Mouse (Mus musculus): Measurements from ENCODE around the gene Myzap.
"Not testable (repeated sequence)": the region's sequence is repeated elsewhere in the genome, so short reads cannot be mapped to it uniquely, and the experiment has no call there.

Myzap gene

GRCm38 (mm10) chr9:71496637-71497036 lies 95.5 kb downstream of the Myzap start:
- TF ChIP-seq NANOG (IDR thresholded peaks at IDR 0.05; ENCODE audit: borderline replicate concordance, low read length): no peak
- TF ChIP-seq CTCF (conservative IDR thresholded peaks at IDR 0.05; ENCODE audit: low read length): no peak
- TF ChIP-seq POU5F1 (IDR thresholded peaks at IDR 0.05; ENCODE audit: borderline replicate concordance, low read length): no peak
- no peaks in the 10 kb centered on the region for H3K36me3 ChIP-seq (ENCODE audit: insufficient read depth, low read length)
- H3K27me3 ChIP-seq (ENCODE audit: insufficient read depth, low read length): no peaks in the 10 kb centered on the region
- H3K4me1 ChIP-seq (replicated peaks; ENCODE audit: low read depth, low read length): peaks cover 60% of the 10 kb centered on the region
- no peak overlapping the region for H3K4me3 ChIP-seq (replicated peaks; ENCODE audit: low read length)
- H3K9me3 ChIP-seq (ENCODE audit: low read length): no peaks in the 10 kb centered on the region

- Histone ChIP-seq H3K9me3 (ENCODE audit: low read length) (peaks cover 16% of the 10 kb centered on the region), H3K4me3 (replicated peaks; ENCODE audit: low read length) (no peak overlapping the region), H3K36me3 (ENCODE audit: insufficient read depth, low read length) (no peaks in the 10 kb centered on the region), H3K4me1 (replicated peaks; ENCODE audit: low read depth, low read length) (peaks cover 56% of the 10 kb centered on the region), H3K27me3 (ENCODE audit: insufficient read depth, low read length) (no peaks in the 10 kb centered on the region)
- no peak for TF ChIP-seq CTCF (conservative IDR thresholded peaks at IDR 0.05; ENCODE audit: low read length)
- TF ChIP-seq POU5F1 (IDR thresholded peaks at IDR 0.05; ENCODE audit: borderline replicate concordance, low read length): no peak
- no peak for TF ChIP-seq NANOG (IDR thresholded peaks at IDR 0.05; ENCODE audit: borderline replicate concordance, low read length)
These were observed 98.4 kb downstream of the Myzap start for GRCm38 (mm10) chr9:71493771-71494170.

GRCm38 (mm10) chr9:71492296-71493025 lies 99.7 kb downstream of the Myzap start:
- 0 out of 2 replicates have a peak overlapping the region, but pooled peaks have one; percentile 29 for H3K4me3 ChIP-seq (replicated peaks; ENCODE audit: low read length)
- H3K27me3 ChIP-seq (ENCODE audit: insufficient read depth, low read length): no peaks in the 10 kb centered on the region
- no peak for TF ChIP-seq CTCF (conservative IDR thresholded peaks at IDR 0.05; ENCODE audit: low read length)
- no peak for TF ChIP-seq POU5F1 (IDR thresholded peaks at IDR 0.05; ENCODE audit: borderline replicate concordance, low read length)
- TF ChIP-seq NANOG (IDR thresholded peaks at IDR 0.05; ENCODE audit: borderline replicate concordance, low read length): no peak
- H3K9me3 ChIP-seq (ENCODE audit: low read length): peaks cover 27% of the 10 kb centered on the region
- H3K36me3 ChIP-seq (ENCODE audit: insufficient read depth, low read length): no peaks in the 10 kb centered on the region
- H3K4me1 ChIP-seq (replicated peaks; ENCODE audit: low read depth, low read length): peaks cover 55% of the 10 kb centered on the region

- Histone ChIP-seq H3K36me3 (ENCODE audit: insufficient read depth, low read length) (no peaks in the 10 kb centered on the region), H3K27me3 (ENCODE audit: insufficient read depth, low read length) (no peaks in the 10 kb centered on the region), H3K4me3 (replicated peaks; ENCODE audit: low read length) (no peak overlapping the region), H3K9me3 (ENCODE audit: low read length) (peaks cover 36% of the 10 kb centered on the region), H3K4me1 (replicated peaks; ENCODE audit: low read depth, low read length) (peaks cover 48% of the 10 kb centered on the region)
- no peak for TF ChIP-seq CTCF (conservative IDR thresholded peaks at IDR 0.05; ENCODE audit: low read length)
- peak; percentile 44 for TF ChIP-seq NANOG (IDR thresholded peaks at IDR 0.05; ENCODE audit: borderline replicate concordance, low read length)
- TF ChIP-seq POU5F1 (IDR thresholded peaks at IDR 0.05; ENCODE audit: borderline replicate concordance, low read length): no peak
These were observed 102.1 kb downstream of the Myzap start for GRCm38 (mm10) chr9:71490076-71490475.

GRCm38 (mm10) chr9:71486127-71486526 lies 106.0 kb downstream of the Myzap start:
- H3K4me3 ChIP-seq (replicated peaks; ENCODE audit: low read length): peak overlapping the region; percentile 93
- no peak for TF ChIP-seq NANOG (IDR thresholded peaks at IDR 0.05; ENCODE audit: borderline replicate concordance, low read length)
- TF ChIP-seq POU5F1 (IDR thresholded peaks at IDR 0.05; ENCODE audit: borderline replicate concordance, low read length): no peak
- no peak for TF ChIP-seq CTCF (conservative IDR thresholded peaks at IDR 0.05; ENCODE audit: low read length)

GRCm38 (mm10) chr9:71485475-71486094 lies 106.6 kb downstream of the Myzap start, which contains the start of gene Polr2m:
TSS of gene Polr2m (minus strand) at chr9:71485935.
- H3K4me1 ChIP-seq (replicated peaks; ENCODE audit: low read depth, low read length): peaks cover 46% of the 10 kb centered on the region
- TF ChIP-seq CTCF (conservative IDR thresholded peaks at IDR 0.05; ENCODE audit: low read length) (no peak), NANOG (IDR thresholded peaks at IDR 0.05; ENCODE audit: borderline replicate concordance, low read length) (no peak), POU5F1 (IDR thresholded peaks at IDR 0.05; ENCODE audit: borderline replicate concordance, low read length) (no peak)
- peaks cover 37% of the 10 kb centered on the region for H3K36me3 ChIP-seq (ENCODE audit: insufficient read depth, low read length)
- H3K4me3 ChIP-seq (replicated peaks; ENCODE audit: low read length): peak within 1 kb of the TSS; percentile 93
- peaks cover 36% of the 10 kb centered on the region for H3K9me3 ChIP-seq (ENCODE audit: low read length)
- no peaks in the 10 kb centered on the region for H3K27me3 ChIP-seq (ENCODE audit: insufficient read depth, low read length)

More at GRCm38 (mm10) chr9:71486127-71486526, 106.0 kb downstream of the Myzap start:
- H3K36me3 ChIP-seq (ENCODE audit: insufficient read depth, low read length): peaks cover 32% of the 10 kb centered on the region
- peaks cover 40% of the 10 kb centered on the region for H3K4me1 ChIP-seq (replicated peaks; ENCODE audit: low read depth, low read length)
- H3K9me3 ChIP-seq (ENCODE audit: low read length): peaks cover 36% of the 10 kb centered on the region
- H3K27me3 ChIP-seq (ENCODE audit: insufficient read depth, low read length): no peaks in the 10 kb centered on the region

- Histone ChIP-seq H3K36me3 (ENCODE audit: insufficient read depth, low read length) (peaks cover 43% of the 10 kb centered on the region), H3K27me3 (ENCODE audit: insufficient read depth, low read length) (no peaks in the 10 kb centered on the region), H3K4me1 (replicated peaks; ENCODE audit: low read depth, low read length) (peaks cover 45% of the 10 kb centered on the region), H3K9me3 (ENCODE audit: low read length) (peaks cover 30% of the 10 kb centered on the region), H3K4me3 (replicated peaks; ENCODE audit: low read length) (peak overlapping the region; percentile 93)
- TF ChIP-seq POU5F1 (IDR thresholded peaks at IDR 0.05; ENCODE audit: borderline replicate concordance, low read length): no peak
- TF ChIP-seq NANOG (IDR thresholded peaks at IDR 0.05; ENCODE audit: borderline replicate concordance, low read length): no peak
- TF ChIP-seq CTCF (conservative IDR thresholded peaks at IDR 0.05; ENCODE audit: low read length): no peak
These were observed 107.2 kb downstream of the Myzap start for GRCm38 (mm10) chr9:71484871-71485474.

- Histone ChIP-seq H3K4me3 (replicated peaks; ENCODE audit: low read length) (peak overlapping the region; percentile 93), H3K4me1 (replicated peaks; ENCODE audit: low read depth, low read length) (peaks cover 56% of the 10 kb centered on the region), H3K36me3 (ENCODE audit: insufficient read depth, low read length) (peaks cover 54% of the 10 kb centered on the region), H3K9me3 (ENCODE audit: low read length) (peaks cover 21% of the 10 kb centered on the region)
- not testable (repeated sequence) for H3K27me3 ChIP-seq (ENCODE audit: insufficient read depth, low read length)
These were observed 108.3 kb downstream of the Myzap start for GRCm38 (mm10) chr9:71483872-71484271.

All from E14TG2a.4 (cell line).